Mouse (Mus musculus) left cerebral cortex, postnatal 36 days (tissue): Measurements from ENCODE around the gene Ttll5. TPM values are rescaled to one million over a fixed set of nuclear protein-coding genes. Genes with fewer than 3 reads are reported as not detected.

ENCODE experiments used
- DNase-seq, 2 experiments: peaks; one replicate each; pipeline ENCODE4 v3.0.0; 2021 to 2022; ENCODE audit warnings: low spot score in 2 of 2, mixed read lengths in 1 of 2
- intact Hi-C: fragments of 180-260 bp; cut with DNase I; formaldehyde crosslinking; loops from one replicate; pipeline ENCODE4 v1.15.1; 2025
- total RNA-seq, 2 experiments: library from RNA; stranded (reverse); gene quantifications; 2 replicates each; pipeline ENCODE4 v1.2.3; 2021

Gene Ttll5
- total RNA-seq, 2 experiments from 2014 or later: 39.5 to 49.1 TPM

DNA sequence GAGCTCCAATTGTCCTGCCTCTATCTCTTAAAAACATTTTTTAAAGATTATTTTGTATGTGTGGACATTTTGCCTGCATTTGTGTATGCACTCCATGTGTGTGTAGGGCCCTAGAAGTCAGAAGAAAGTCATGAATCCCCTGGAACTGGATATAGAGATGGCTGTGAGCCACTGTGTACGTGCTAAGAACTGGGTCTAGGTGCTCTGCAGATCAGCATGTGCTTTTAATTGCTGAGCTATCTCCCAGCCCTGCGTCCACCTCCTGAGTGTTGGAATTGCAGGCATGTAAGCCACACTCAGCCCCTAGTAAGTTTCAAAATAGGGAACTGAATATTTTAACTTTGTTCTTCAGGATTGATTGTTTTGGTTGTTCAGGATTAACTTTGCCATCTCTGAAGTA, 10.1 kb downstream of the Ttll5 start:
- no peak for DNase-seq
- intact Hi-C loops: no loop called here

GRCm38 (mm10) chr12:85837765-85838164, 13.3 kb downstream of the Ttll5 start:
- intact Hi-C loops: no loop called here
- DNase-seq: no peak

GRCm38 (mm10) chr12:85839371-85840000, 15.0 kb downstream of the Ttll5 start:
- intact Hi-C loops: no loop called here
- DNase-seq: no peak

DNA sequence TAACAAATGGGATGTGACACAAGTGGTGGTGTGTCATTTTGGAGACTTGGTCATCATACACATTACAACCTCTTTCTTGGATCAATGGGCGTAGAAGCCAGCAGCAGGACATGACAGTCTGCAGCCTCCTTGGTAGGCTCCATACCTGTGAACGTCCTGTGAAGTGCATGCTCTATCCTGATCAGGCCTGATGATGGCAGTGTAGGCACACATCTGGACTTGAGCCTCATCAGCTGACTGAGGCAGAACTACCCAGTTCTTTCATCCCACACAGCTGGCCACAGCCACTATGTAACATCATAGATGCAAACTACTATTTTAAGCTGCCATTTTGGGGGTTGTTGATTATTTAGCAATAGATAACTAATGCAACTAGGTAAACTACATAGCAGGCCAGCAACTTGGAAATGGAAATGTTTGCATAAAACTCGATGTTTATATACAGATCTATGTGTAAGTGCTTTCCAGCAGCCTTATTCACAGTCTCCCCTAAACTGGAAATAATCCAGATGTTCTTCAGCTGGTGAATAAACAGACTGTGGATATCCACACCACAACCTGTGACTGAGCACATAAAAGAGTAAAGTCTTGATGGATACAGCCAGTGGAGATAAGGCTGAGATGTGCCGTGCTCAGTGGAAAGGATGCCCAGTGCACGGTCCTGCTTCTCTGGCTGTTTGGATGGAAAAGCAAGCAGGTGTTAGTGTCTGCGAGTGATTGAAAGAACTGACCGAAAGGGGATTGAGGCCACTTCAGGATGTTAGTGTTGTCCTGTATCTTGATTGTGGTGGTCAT, 23.9 kb downstream of the Ttll5 start:
- intact Hi-C loops: no loop called here
- DNase-seq: peak; percentile 11 to 27

DNA sequence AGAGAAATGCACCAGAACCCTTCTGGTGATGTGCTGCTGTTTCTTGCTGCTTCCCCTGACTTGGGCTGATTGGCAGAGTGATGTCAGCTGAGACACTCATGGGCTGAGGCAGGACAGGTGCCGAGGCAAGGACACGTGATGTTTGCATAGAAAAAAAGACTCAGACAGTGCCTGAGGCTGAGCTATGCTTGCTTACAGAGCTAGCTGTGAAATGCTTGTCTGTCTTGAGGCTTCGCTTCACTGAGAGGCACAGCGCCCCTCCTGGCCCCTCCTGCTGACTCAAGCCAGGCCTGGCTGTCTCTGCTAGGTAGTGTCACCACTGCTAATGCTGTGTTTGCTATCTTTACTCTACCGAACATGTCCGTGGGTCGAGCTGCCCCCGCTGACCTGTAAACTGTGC, 26.2 kb downstream of the Ttll5 start:
- intact Hi-C loops: no loop called here
- DNase-seq: no peak

DNA sequence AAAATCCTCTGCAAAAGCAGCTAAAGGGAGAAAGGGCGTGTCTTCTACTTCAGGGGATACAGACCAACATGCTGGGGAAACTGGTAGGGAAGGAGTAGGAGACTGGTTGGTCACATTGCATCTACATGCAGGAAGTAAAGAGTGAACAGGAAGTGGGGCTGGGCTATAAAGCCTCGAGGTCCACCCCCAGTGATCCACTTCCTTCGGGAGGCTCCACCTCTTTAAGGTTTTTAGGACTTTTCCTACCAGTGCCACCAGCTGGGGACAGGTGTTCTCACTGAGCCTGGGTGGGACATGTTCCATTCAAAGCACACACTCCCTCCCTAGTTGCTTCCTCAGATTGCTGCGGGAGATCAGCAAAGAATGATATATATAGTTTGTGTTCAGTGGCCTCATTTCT, 29.4 kb downstream of the Ttll5 start:
- no peak for DNase-seq
- intact Hi-C loops: no loop called here

- no peak for DNase-seq
- intact Hi-C loops: no loop called here
These were observed 29.8 kb downstream of the Ttll5 start for GRCm38 (mm10) chr12:85854271-85854670.

DNA sequence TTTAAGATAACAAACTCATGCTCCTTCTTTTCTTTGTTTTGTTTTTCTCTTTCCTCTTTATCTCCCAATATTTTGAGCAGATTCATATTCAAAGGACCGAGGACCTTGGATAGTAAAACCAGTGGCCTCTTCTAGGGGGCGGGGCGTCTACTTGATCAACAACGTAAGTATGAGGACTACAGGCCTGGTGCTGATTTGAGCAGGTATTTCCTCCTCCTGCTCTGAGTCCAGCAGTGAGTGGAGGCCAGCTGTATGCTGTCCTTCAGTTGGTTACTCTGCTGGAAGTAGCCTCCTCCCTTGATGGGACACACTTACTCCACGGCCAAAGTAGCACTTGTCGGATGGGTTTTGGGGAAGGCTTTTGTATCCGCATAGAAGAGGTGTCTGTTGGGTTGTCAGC, 32.8 kb downstream of the Ttll5 start:
- intact Hi-C loops: no loop called here

DNA sequence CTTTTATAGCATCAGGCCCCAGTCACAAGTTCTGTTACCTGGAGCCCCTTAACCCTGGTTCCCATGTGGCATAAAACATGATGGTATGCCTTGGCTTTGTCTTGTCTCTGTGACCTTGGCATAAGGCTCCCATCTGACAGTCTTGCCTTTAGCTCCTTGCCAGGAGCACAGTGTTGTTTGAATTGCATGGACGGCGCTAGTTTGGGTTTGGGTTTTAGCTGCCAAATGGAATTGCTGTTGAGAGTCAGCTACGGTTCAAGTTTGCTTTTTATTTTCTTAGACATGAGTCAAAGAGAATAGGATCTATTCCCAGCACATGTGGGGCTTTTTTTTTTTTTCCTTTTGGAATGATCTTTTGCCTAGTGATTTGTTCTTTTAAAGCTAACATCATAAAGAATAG, 34.7 kb downstream of the Ttll5 start:
- intact Hi-C loops: no loop called here
- no peak for DNase-seq

More for the DNA sequence above, 32.8 kb downstream of the Ttll5 start:
- DNase-seq: no peak

DNA sequence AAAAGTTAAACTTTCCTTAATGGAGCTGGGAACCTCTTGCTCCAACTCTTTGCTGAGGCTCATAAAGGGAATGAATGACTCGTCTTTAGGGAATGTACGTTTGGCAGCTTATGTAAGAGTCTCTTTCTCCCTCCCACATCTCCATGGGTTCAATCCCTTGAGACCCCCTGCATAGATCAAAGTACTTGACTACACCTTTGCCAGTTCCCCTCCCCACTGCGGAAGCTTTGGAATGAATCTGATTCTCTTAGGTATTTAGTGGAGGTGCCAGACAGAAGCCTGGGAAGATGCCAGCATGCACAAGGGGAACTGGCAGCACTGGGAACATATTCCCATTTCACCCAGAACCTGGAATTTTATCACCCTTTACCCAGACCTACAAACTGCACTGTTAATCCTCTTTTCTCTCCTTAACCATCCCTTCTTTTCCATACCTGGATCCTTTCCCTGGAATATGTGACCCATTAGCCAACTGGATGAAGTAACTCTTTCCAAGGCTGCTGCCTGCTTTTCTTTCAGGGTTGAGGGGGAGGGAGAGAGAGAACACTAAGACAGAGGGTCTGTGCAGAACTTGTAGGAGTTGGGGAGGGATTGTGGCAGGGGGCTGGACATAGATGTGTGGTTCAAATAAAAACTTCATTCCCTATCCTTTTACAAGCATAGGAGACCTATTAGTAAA, 35.2 kb downstream of the Ttll5 start:
- intact Hi-C loops: no loop called here
- DNase-seq: no peak

GRCm38 (mm10) chr12:85862514-85862913, 38.1 kb downstream of the Ttll5 start:
- no peak for DNase-seq
- intact Hi-C loops: no loop called here

GRCm38 (mm10) chr12:85865526-85865925, 41.1 kb downstream of the Ttll5 start:
- intact Hi-C loops: loop anchor here (2.0 kb wide), 1 partner anchor 213 kb away; the partner anchor contains the start of gene Tgfb3
- no peak for DNase-seq

- intact Hi-C loops: no loop called here
These were observed 42.2 kb downstream of the Ttll5 start for GRCm38 (mm10) chr12:85866624-85867023.

GRCm38 (mm10) chr12:85867125-85867524, 42.7 kb downstream of the Ttll5 start:
- no peak for DNase-seq
- intact Hi-C loops: no loop called here

More at GRCm38 (mm10) chr12:85866624-85867023, 42.2 kb downstream of the Ttll5 start:
- DNase-seq: no peak

- intact Hi-C loops: no loop called here
- DNase-seq: peak; percentile 23 to 35
These were observed 45.0 kb downstream of the Ttll5 start for GRCm38 (mm10) chr12:85869423-85869822.

DNA sequence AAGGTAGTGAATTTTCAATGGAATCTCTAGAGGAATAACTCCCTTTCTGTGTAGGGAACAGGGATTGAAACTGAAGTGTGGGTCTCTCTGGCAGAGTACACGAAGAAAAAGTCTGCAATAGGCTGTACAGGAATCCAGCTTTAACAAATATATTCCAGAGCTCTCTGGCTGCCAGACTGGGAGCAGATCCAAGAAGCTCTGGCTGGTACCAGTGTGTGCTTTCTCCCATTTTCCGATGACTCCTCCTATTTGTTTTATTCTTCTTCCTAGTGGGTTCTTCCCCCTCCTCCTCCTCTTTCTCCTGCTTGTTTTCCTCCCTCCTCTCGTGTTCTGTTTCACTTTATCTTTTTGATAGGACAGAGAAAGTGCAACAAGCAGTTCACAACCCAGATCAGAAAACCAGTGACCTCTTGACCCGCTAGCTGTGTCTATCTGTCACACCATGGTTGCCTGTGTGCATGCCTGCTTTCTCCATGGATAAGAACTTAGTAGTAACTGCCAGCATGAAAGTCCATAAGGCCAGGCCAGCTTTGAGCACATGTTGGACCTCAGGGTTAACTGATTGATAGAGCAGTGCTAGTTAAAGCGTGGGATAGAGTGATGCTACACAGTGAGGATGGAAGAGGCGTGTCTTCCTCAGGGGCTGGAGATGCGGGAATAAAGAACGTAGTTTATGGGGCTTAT, 55.3 kb downstream of the Ttll5 start:
- intact Hi-C loops: no loop called here
- peak; percentile 56 to 62 for DNase-seq

DNA sequence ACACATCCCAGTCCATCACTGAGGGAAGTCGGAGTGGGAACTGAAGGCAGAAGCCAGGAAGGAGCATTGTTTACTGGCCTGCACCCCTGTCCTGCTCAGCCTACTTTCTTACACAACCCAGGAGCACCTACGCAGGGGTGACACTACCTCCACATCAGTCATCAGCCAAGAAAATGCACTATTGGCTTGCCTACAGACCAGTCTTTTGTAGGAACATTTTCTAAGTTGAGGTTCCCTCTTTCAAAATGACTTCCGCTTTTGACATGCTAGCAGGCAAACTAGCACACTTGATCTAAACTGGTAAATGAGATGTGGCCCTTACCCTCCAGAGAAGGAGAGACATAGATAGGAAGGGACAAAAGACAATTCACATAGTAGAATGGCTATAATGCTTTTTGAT, 60.6 kb downstream of the Ttll5 start:
- intact Hi-C loops: no loop called here
- no peak for DNase-seq

DNA sequence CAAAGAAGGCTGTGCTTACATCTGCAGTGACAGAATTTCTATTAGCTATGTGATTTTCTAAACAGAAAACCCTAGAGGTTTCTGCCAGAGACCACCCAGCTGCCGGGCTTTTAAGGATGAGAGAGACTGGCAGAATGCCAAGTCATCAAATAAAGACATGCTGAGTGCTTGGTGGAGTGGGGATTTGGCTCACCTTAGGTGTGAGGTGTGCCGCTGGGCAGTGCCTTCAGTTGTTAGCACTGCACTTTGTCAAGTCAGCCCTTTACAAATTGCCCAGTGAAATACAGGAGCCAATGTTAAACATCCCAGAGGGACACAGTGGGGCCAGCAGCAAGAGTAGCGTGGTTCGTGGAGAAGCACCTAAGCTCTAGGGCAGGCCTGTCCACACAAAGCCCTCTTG, 65.6 kb downstream of the Ttll5 start:
- intact Hi-C loops: no loop called here
- no peak for DNase-seq

DNA sequence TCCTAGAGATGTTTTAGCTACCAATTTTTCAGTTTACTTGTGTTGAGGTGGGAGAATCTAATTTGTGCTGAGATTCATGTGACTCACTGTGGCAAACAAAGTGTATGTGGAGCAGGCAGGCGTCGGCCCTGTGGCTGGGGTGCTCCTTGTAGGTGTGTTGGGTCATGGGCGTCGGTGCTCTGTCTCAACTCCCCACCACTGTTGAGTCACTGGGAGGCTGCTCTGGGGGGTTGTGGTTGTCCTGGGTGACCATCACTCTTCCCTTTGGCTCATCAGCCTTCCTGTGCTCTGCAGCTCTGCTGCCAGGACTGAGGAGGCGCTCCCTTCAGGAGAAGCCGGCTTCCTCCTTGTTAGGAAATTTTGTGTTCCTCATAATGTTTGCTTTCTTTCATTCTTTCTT, 79.5 kb downstream of the Ttll5 start:
- no peak for DNase-seq
- intact Hi-C loops: no loop called here

DNA sequence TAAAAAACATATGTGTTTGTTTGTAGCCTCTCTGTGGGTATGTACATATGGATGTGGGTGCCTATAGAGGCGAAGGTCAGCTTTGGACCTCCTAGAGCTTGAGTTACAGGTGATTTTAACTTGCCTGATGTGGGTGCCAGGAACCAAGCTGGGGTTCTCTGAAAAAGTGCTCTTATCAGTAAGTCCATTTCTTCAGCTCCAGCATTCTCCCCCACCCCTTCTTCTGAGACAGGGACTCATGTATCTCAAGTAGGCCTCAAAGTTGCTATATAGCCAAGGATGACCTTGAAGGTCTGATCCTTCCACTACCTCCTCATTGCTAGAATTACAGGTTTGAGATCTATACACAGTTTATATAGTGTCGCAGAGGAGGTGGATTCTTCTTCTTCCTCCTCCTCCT, 81.2 kb downstream of the Ttll5 start:
- DNase-seq: no peak
- intact Hi-C loops: no loop called here
